Mouse (Mus musculus): Measurements from ENCODE around the gene Snd1.

GRCm38 (mm10) chr6:28791809-28792208 is 316.9 kb downstream of the Snd1 start:
- TF ChIP-seq CTCF (IDR thresholded peaks at IDR 0.05; ENCODE audit: low read depth), result no peak
- TF ChIP-seq EP300 (IDR thresholded peaks at IDR 0.05; ENCODE audit: low read depth), result no peak

All from liver, embryonic 14.5 days (tissue).